Mouse (Mus musculus) stomach, postnatal 0 days (tissue): ENCODE measurements at regions not wholly inside any gene's neighbourhood (a gene's known extent, or its start where the extent isn't known, plus 50 kb on each side); places are given as distances from the start of the nearest gene placed in this dataset.

Experiments
- CTCF ChIP-seq: IDR thresholded peaks from 2 replicates; pipeline ENCODE4 v1.5.1; 2016; ENCODE audit warnings: antibody characterized with exemption, low read depth, mild to moderate bottlenecking, moderate library complexity
- EP300 ChIP-seq: optimal IDR thresholded peaks from 2 replicates; pipeline ENCODE3; 2016; ENCODE audit warnings: antibody characterized with exemption

GRCm38 (mm10) chr3:51145985-51146384, 78.3 kb upstream of the Noct start:
- TF ChIP-seq CTCF (no peak), EP300 (no peak)
